Comparison of ENCODE assay signal across 9 mouse cellular contexts in genomic region chr9:124033345-124033744, GRCm38 (mm10). TPM values are rescaled to one million over a fixed set of nuclear protein-coding genes. Genes with fewer than 3 reads are reported as not detected.
DNase-seq lines count a peak whose midpoint lies in the region; ATAC-seq and TF ChIP-seq lines count a peak whose summit lies in the region.
"Had no signal": no experiment of that assay in that cellular context is flagged by ENCODE, and none has a peak within 500 bp of the region (broad histone marks: within the 10 kb centered on the region; RNA-seq: fewer than 3 reads in every experiment).

No protein-coding gene starts in this region.

- DNase-seq in limb, embryonic 14.5 days (ENCODE audit: low spot score): peak; percentile 4
- DNase-seq in limb, embryonic 10.5 days (ENCODE audit: low spot score): no peak
- peak; percentile 49 for DNase-seq in WW6 (ENCODE audit: low read depth, low spot score)
- peak; percentile 7 for DNase-seq in fibroblast of lung, adult 2 months (ENCODE audit: low read depth)
- DNase-seq in lung, postnatal 4 days: peak; percentile 23 to 37
- DNase-seq in layer of hippocampus, postnatal 10 days (ENCODE audit: low spot score in 2 of 2): no peak
- DNase-seq in right cerebral cortex, postnatal 36 days (ENCODE audit: low spot score in 2 of 2): no peak

- no peak for TF ChIP-seq POLR2A in limb, embryonic 14.5 days (IDR thresholded peaks at IDR 0.05; ENCODE audit: borderline replicate concordance, extremely low read depth, insufficient read depth, insufficient read length)

- no peaks in the 10 kb centered on the region for H3K9me3 ChIP-seq in limb, embryonic 14.5 days (ENCODE audit: control insufficient read depth, low read length)
- H3K9me3 ChIP-seq in limb, embryonic 10.5 days (replicated peaks): no peaks in the 10 kb centered on the region
- H3K9me3 ChIP-seq in intestine, embryonic 15.5 days: no peaks in the 10 kb centered on the region

- no peak overlapping the region for H3K9ac ChIP-seq in limb, embryonic 14.5 days (ENCODE audit: low read depth, low read length, severe bottlenecking)
- no peak overlapping the region for H3K9ac ChIP-seq in intestine, embryonic 15.5 days

- H3K4me2 ChIP-seq in limb, embryonic 14.5 days (replicated peaks; ENCODE audit: low read depth, low read length, severe bottlenecking): no peak overlapping the region
- H3K4me2 ChIP-seq in intestine, embryonic 15.5 days (replicated peaks): no peak overlapping the region

- no peaks in the 10 kb centered on the region for H3K36me3 ChIP-seq in limb, embryonic 14.5 days (ENCODE audit: control insufficient read depth, insufficient read depth, low read length)
- H3K36me3 ChIP-seq in limb, embryonic 10.5 days: no peaks in the 10 kb centered on the region
- H3K36me3 ChIP-seq in intestine, embryonic 15.5 days: no peaks in the 10 kb centered on the region

- H3K27ac ChIP-seq in limb, embryonic 14.5 days (replicated peaks; ENCODE audit: low read depth, low read length): no peak overlapping the region
- no peak overlapping the region for H3K27ac ChIP-seq in limb, embryonic 10.5 days
- no peak overlapping the region for H3K27ac ChIP-seq in intestine, embryonic 15.5 days

- no peaks in the 10 kb centered on the region for H3K4me1 ChIP-seq in limb, embryonic 14.5 days (ENCODE audit: control insufficient read depth, insufficient read depth, low read length)
- H3K4me1 ChIP-seq in limb, embryonic 10.5 days: no peaks in the 10 kb centered on the region
- no peaks in the 10 kb centered on the region; the same call in 1 of the 2 replicates for H3K4me1 ChIP-seq in intestine, embryonic 15.5 days (replicated peaks)

- 69% methylated on average over 1 of the region's 1 CpGs for WGBS in limb, embryonic 14.5 days
- WGBS in limb, embryonic 10.5 days: 45% methylated on average over 1 of the region's 1 CpGs
- 78% methylated on average over 1 of the region's 1 CpGs for WGBS in intestine, embryonic 15.5 days

- H3K27me3 ChIP-seq in limb, embryonic 14.5 days (ENCODE audit: control insufficient read depth, insufficient read depth, low read length): no peaks in the 10 kb centered on the region
- H3K27me3 ChIP-seq in limb, embryonic 10.5 days (ENCODE audit: low read depth, poor library complexity, severe bottlenecking): no peaks in the 10 kb centered on the region
- H3K27me3 ChIP-seq in intestine, embryonic 15.5 days (replicated peaks): no peaks in the 10 kb centered on the region

- H3K4me3 ChIP-seq in limb, embryonic 14.5 days (replicated peaks; ENCODE audit: low read length): no peak overlapping the region
- H3K4me3 ChIP-seq in limb, embryonic 10.5 days: no peak overlapping the region
- H3K4me3 ChIP-seq in intestine, embryonic 15.5 days (replicated peaks): no peak overlapping the region
- H3K4me3 ChIP-seq: myocyte had no signal

- ATAC-seq in limb, embryonic 14.5 days (ENCODE audit: low FRiP score, low read depth): no peak
- no peak for ATAC-seq in intestine, embryonic 15.5 days

RNA-seq across cellular contexts. Expression of gene Ccr3, which starts 11.6 kb away (rescaled TPM):
- polyA plus RNA-seq in limb, embryonic 14.5 days (2012; rRNA removed): 0.03 and 0.04 TPM in 2 replicates
- polyA plus RNA-seq in limb, embryonic 14.5 days (2014; fragmentation: Nextera tagmentation; extraction: Ambion mirVana): 0.17 TPM in 1 of 2 replicates, not detected in the other
- not detected in 2 replicates for polyA plus RNA-seq in limb, embryonic 10.5 days (2016; fragmentation: Nextera tagmentation; extraction: Ambion mirVana)
- total RNA-seq in layer of hippocampus, postnatal 10 days (2021): not detected
- polyA plus RNA-seq in intestine, embryonic 15.5 days (2015; fragmentation: Nextera tagmentation; extraction: Ambion mirVana): 0.10 TPM in 1 of 2 replicates, not detected in the other
- polyA plus RNA-seq: myocyte had no signal

RNA-seq across cellular contexts. Expression of gene Ccr1l1, which starts 55.1 kb away (rescaled TPM):
- polyA plus RNA-seq in limb, embryonic 14.5 days (2012; rRNA removed): 0.10 TPM in 1 of 2 replicates, not detected in the other
- not detected in 2 replicates for polyA plus RNA-seq in limb, embryonic 14.5 days (2014; fragmentation: Nextera tagmentation; extraction: Ambion mirVana)
- polyA plus RNA-seq in limb, embryonic 10.5 days (2016; fragmentation: Nextera tagmentation; extraction: Ambion mirVana): not detected in 2 replicates
- not detected for total RNA-seq in layer of hippocampus, postnatal 10 days (2021)
- polyA plus RNA-seq in intestine, embryonic 15.5 days (2015; fragmentation: Nextera tagmentation; extraction: Ambion mirVana): 0.24 TPM in 1 of 2 replicates, not detected in the other
- polyA plus RNA-seq: myocyte had no signal

Comparison
In these comparisons a context has a peak if more than half of its experiments do, and no peak if none do; other contexts are left out.
1. DNase-seq: peak in limb, embryonic 14.5 days (single experiment), WW6 (single experiment), fibroblast of lung, adult 2 months (single experiment) and lung, postnatal 4 days (2 of 2); none in limb, embryonic 10.5 days (single experiment), layer of hippocampus, postnatal 10 days (0 of 2) and right cerebral cortex, postnatal 36 days (0 of 2).